Mouse (Mus musculus): ENCODE data around the gene Tmem131l. TPM values are rescaled to one million over a fixed set of nuclear protein-coding genes. Genes with fewer than 3 reads are reported as not detected.

The Tmem131l gene
- 7.5 and 9.6 TPM in 2 replicates for polyA plus RNA-seq (2015; fragmentation: Nextera tagmentation; extraction: Ambion mirVana)

DNA sequence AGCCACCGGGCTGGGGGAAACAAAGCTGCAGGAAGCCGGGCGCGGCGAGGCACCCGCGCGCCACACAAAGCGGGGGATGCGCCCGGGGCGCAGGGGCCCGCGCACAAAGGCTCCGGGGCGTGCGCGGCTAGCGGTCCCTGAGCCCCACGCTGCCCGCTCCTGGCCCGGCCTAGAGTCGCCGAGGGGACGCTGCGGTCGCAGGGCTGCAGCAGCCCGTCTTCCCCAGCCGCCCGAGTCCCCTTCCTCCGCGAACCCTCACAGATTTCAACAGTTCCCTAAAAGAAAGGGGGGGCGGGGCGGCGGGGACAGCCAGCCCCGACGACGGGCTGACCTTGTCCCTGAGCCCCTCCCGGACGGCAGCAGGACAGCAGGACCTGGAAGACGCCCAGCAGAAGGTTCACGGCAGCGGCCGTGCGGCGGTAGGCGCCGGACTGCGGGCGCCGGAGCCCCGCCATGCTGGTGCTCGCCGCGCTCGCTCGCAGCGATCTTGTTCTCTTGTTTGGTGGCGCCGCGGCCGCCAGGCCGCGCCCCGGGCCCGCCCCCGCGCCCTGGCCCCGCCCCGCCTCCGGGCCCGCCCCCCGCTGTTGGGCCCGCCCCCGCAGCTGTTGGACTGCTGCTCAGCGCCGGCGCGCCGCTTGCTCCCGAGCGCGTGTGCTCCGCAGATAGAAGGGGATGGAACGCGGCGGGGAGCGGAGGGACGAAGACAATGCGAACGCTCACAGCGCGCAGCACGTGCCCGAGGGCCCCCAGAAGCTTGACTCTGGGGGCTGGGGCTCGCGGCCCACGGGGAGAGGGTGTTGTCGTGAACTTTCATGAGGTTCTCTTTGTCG, at the start of gene Tmem131l:
Gene Tmem131l (minus strand): TSS at position 530 of the 830 bp plus-strand sequence.
- ATAC-seq = peak; percentile 95
- TF ChIP-seq CTCF (IDR thresholded peaks at IDR 0.05; ENCODE audit: low read depth) = 0 out of 2 replicates have a peak, but pooled peaks have one; percentile 1
- peak within 1 kb of the TSS; percentile 76 for H3K4me3 ChIP-seq (ENCODE audit: low read depth, low read length)
- H3K4me1 ChIP-seq (replicated peaks; ENCODE audit: control insufficient read depth, insufficient read depth, low read length) = 0 out of 2 replicates have a peak, but pooled peaks cover 4% of the 10 kb centered on the region
- H3K27ac ChIP-seq (ENCODE audit: low read depth, low read length) = peak within 1 kb of the TSS; percentile 81
- WGBS = under 1% methylated on average over 78 of the region's 100 CpGs
- H3K36me3 ChIP-seq (ENCODE audit: control insufficient read depth, insufficient read depth) = no peaks in the 10 kb centered on the region
- H3K27me3 ChIP-seq (replicated peaks; ENCODE audit: control insufficient read depth, insufficient read depth, low read length) = no peaks in the 10 kb centered on the region
- no peaks in the 10 kb centered on the region for H3K9me3 ChIP-seq (ENCODE audit: control insufficient read depth)
- H3K9ac ChIP-seq (ENCODE audit: low read depth, low read length) = peak within 1 kb of the TSS; percentile 78
- H3K4me2 ChIP-seq (replicated peaks; ENCODE audit: low read depth) = peak within 1 kb of the TSS; percentile 99

DNA sequence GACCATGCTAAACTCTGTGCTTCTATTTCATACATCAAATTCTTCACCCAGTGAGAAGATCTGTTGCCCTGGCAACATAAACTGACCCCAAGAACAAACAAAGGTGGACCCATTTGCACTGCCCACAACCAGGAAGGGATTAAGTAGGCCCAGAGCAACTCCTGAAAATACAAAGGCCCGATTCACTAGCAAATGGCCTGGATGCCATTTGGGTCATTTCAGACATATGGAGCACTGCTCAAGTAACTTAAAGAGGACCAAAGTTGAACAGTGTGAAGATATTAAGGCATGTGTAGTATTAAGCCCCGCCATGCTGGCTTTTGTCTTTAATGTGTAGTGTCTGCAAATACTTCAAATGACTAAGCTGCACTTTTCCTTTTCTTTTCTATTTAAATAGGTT, 46.9 kb upstream of the Tmem131l start:
- no peak for TF ChIP-seq CTCF (IDR thresholded peaks at IDR 0.05; ENCODE audit: low read depth)
- Histone ChIP-seq H3K4me2 (replicated peaks; ENCODE audit: low read depth) (no peak overlapping the region), H3K27ac (ENCODE audit: low read depth, low read length) (no peak overlapping the region), H3K4me1 (replicated peaks; ENCODE audit: control insufficient read depth, insufficient read depth, low read length) (no peaks in the 10 kb centered on the region), H3K9me3 (ENCODE audit: control insufficient read depth) (no peaks in the 10 kb centered on the region; the same call in 1 of the 2 replicates), H3K4me3 (ENCODE audit: low read depth, low read length) (no peak overlapping the region), H3K27me3 (replicated peaks; ENCODE audit: control insufficient read depth, insufficient read depth, low read length) (no peaks in the 10 kb centered on the region), H3K9ac (ENCODE audit: low read depth, low read length) (no peak overlapping the region), H3K36me3 (ENCODE audit: control insufficient read depth, insufficient read depth) (no peaks in the 10 kb centered on the region)
- no peak for ATAC-seq
- 70% methylated on average over 2 of the region's 2 CpGs for WGBS

DNA sequence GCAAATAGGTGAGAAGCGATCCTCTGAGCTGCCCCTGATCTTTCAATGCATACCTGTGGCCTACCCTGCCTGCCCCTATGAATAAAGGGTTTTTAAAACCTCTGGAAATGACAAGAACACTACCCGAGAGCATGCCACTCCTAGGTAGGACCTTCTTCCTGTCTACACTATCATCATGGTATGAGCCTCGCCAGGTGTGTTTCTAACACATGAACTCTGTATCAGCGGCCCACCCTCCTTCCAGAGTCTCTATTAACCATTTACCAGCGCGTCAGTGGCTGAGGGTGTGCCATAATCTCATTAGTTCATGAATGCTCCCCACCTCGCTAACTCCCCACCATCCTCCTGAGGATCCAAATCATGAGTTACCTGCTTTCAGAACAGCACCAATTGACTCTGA, 46.4 kb upstream of the Tmem131l start:
- no peak overlapping the region for H3K4me3 ChIP-seq (ENCODE audit: low read depth, low read length)
- H3K4me1 ChIP-seq (replicated peaks; ENCODE audit: control insufficient read depth, insufficient read depth, low read length) = no peaks in the 10 kb centered on the region
- H3K9ac ChIP-seq (ENCODE audit: low read depth, low read length) = no peak overlapping the region
- peak; percentile 74 for ATAC-seq
- no peaks in the 10 kb centered on the region for H3K36me3 ChIP-seq (ENCODE audit: control insufficient read depth, insufficient read depth)
- H3K27me3 ChIP-seq (replicated peaks; ENCODE audit: control insufficient read depth, insufficient read depth, low read length) = no peaks in the 10 kb centered on the region
- no peaks in the 10 kb centered on the region; the same call in 1 of the 2 replicates for H3K9me3 ChIP-seq (ENCODE audit: control insufficient read depth)
- no peak overlapping the region for H3K4me2 ChIP-seq (replicated peaks; ENCODE audit: low read depth)
- no peak for TF ChIP-seq CTCF (IDR thresholded peaks at IDR 0.05; ENCODE audit: low read depth)
- no peak overlapping the region for H3K27ac ChIP-seq (ENCODE audit: low read depth, low read length)
- 53% methylated on average over 7 of the region's 7 CpGs for WGBS

DNA sequence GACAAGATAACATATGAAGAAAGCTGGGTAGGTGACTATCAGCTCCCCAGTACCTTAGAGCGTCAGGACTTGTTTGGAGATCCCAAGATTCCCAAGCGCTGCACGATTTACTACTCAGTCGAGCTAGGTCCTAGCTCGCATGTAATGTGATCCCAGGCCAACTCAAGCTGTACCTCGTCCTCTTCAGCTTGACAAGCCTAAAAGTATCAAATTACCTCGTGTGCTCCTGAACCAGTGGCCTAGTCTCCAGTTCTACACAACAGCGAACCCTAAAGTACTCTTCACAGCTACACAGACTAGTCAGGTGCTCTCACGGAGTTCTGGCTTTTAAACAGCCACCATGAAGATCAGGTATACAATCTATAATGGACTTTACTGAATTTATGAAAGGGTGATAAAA, 45.5 kb upstream of the Tmem131l start:
- Histone ChIP-seq H3K4me2 (replicated peaks; ENCODE audit: low read depth) (no peak overlapping the region), H3K4me1 (replicated peaks; ENCODE audit: control insufficient read depth, insufficient read depth, low read length) (no peaks in the 10 kb centered on the region), H3K27ac (ENCODE audit: low read depth, low read length) (no peak overlapping the region), H3K27me3 (replicated peaks; ENCODE audit: control insufficient read depth, insufficient read depth, low read length) (no peaks in the 10 kb centered on the region), H3K4me3 (ENCODE audit: low read depth, low read length) (no peak overlapping the region), H3K9me3 (ENCODE audit: control insufficient read depth) (no peaks in the 10 kb centered on the region; the same call in 1 of the 2 replicates), H3K36me3 (ENCODE audit: control insufficient read depth, insufficient read depth) (no peaks in the 10 kb centered on the region), H3K9ac (ENCODE audit: low read depth, low read length) (no peak overlapping the region)
- no peak for TF ChIP-seq CTCF (IDR thresholded peaks at IDR 0.05; ENCODE audit: low read depth)
- WGBS = 52% methylated on average over 9 of the region's 9 CpGs
- no peak for ATAC-seq

DNA sequence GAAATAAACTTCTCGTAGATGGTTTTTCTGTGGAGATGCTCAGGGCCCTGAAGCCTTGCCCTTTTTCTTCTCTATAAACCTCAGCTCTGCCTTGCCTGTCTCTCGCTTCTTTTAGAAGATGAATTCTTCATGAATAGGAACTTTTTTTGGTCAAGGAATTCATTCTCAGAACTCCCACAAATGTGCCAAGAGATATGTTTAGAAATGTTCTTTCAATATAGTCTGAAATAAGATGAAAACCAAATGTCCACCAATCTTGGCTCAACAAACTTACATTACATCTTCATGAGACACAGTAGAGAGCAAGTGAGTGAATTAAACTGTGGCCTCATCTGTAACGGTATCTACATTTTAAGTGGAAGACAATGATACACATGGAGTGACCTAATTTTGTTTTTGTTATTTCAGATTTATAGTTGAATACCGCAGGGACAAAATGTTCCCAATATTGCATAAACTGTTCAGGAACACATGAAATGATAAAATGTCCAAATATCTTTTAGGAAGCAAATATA, 41.3 kb upstream of the Tmem131l start:
- H3K9me3 ChIP-seq (ENCODE audit: control insufficient read depth) = no peaks in the 10 kb centered on the region; the same call in 1 of the 2 replicates
- 74% methylated on average over 4 of the region's 4 CpGs for WGBS
- no peak overlapping the region for H3K27ac ChIP-seq (ENCODE audit: low read depth, low read length)
- no peaks in the 10 kb centered on the region for H3K27me3 ChIP-seq (replicated peaks; ENCODE audit: control insufficient read depth, insufficient read depth, low read length)
- ATAC-seq = no peak
- no peaks in the 10 kb centered on the region for H3K36me3 ChIP-seq (ENCODE audit: control insufficient read depth, insufficient read depth)
- H3K4me1 ChIP-seq (replicated peaks; ENCODE audit: control insufficient read depth, insufficient read depth, low read length) = no peaks in the 10 kb centered on the region
- no peak overlapping the region for H3K4me3 ChIP-seq (ENCODE audit: low read depth, low read length)
- no peak for TF ChIP-seq CTCF (IDR thresholded peaks at IDR 0.05; ENCODE audit: low read depth)
- H3K9ac ChIP-seq (ENCODE audit: low read depth, low read length) = no peak overlapping the region
- no peak overlapping the region for H3K4me2 ChIP-seq (replicated peaks; ENCODE audit: low read depth)

DNA sequence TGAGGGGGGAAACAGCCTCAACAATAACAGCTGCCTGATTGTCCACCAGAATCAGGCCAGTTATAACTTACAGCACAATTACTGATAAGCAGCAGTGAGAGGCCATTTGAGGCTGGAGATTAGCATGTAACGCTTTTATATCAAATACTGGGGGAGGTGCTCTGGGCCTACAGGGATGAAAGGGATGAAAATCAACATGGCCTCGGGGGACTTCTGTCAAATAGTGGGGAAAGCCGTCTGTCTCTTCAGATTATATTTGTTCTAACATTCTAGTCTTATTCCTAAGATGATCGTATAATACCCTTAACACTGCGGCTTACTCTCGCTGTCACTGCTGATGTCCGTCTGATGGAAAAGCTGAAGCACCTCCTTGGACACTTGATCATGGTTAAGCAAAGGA, 40.1 kb upstream of the Tmem131l start:
- Histone ChIP-seq H3K27me3 (replicated peaks; ENCODE audit: control insufficient read depth, insufficient read depth, low read length) (no peaks in the 10 kb centered on the region), H3K9me3 (ENCODE audit: control insufficient read depth) (no peaks in the 10 kb centered on the region; the same call in 1 of the 2 replicates), H3K27ac (ENCODE audit: low read depth, low read length) (no peak overlapping the region), H3K4me1 (replicated peaks; ENCODE audit: control insufficient read depth, insufficient read depth, low read length) (no peaks in the 10 kb centered on the region), H3K36me3 (ENCODE audit: control insufficient read depth, insufficient read depth) (no peaks in the 10 kb centered on the region), H3K4me3 (ENCODE audit: low read depth, low read length) (no peak overlapping the region), H3K4me2 (replicated peaks; ENCODE audit: low read depth) (no peak overlapping the region), H3K9ac (ENCODE audit: low read depth, low read length) (no peak overlapping the region)
- no peak for ATAC-seq
- no peak for TF ChIP-seq CTCF (IDR thresholded peaks at IDR 0.05; ENCODE audit: low read depth)
- 82% methylated on average over 7 of the region's 7 CpGs for WGBS

All from intestine, postnatal 0 days (tissue).